Mouse (Mus musculus) CD4-positive, CD25-positive, alpha-beta regulatory T cell, adult 2 months (primary cell): ENCODE measurements around the gene E2f3.

Experiments used
- DNase-seq: peaks from one replicate; pipeline ENCODE4 v3.0.0-alpha.2; 2012; ENCODE audit warnings: low read depth, low spot score

E2f3 gene

DNA sequence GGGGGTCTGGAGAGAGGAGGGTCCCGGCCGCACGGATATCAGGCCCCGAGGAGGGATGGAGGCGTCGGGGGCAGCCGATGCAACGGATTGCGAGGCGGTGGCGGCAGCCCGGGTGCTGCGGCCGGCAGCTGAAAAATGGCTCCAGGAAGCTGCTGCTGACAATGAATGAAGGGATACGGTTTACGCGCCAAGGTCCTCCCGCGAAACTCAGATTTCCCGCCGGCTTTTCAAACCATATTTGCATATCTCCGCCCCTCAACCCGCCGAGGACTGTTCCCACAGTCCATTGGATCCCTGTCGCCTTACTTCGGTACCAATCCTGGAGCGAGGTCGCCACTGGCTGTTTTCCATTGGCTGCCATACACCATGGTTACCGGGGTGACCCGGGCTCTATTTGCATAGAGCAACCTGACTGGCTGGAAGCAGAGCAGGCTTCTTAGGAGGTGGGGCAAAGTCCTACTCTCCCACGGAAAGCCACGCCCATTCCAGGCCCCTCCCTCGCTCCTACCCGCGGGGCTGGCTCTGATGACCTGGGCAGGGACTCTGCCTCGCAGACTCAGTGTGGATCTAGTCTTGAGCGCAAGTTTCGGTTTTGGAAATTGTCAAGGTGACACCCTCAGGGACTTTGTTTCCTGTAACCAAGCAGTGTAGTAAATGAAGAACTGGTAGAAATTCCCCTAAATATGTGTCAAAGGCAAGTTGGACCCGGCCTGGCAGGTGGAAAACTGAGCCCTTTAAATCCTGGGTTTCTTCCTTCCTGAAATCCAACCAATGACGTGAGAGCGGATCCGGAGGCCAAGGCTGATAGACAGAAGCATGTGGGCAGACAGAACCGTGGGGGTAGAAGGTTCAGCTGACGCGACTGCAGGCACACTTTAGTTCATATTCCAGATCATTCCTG, at the start of gene E2f3:
E2f3 (minus strand) TSS at position 209 of the 901 bp plus-strand sequence.
- DNase-seq = peak; percentile 98

DNA sequence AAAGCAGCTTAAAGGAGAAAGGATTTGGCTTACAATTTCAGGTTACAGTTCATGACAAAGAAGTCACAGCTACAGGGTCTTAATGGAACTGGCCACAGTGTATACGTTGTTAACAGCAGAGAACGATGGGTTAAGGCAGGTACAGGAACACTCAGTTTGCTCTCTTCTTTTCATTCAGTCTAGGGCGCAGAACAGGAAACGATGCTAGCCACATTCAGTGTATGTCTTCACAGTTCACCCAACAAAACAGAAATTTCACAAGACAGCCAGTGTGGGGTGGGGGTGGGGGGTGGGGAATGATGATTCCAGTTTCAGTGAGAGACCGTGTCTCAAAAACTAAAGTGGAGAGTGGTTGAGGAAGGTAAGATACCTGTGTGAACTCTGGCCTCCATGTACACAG, 48.7 kb upstream of the E2f3 start:
- DNase-seq = peak; percentile 39

- no peak for DNase-seq
Measured at GRCm38 (mm10) chr13:30031684-30032335, 45.9 kb upstream of the E2f3 start.

DNA sequence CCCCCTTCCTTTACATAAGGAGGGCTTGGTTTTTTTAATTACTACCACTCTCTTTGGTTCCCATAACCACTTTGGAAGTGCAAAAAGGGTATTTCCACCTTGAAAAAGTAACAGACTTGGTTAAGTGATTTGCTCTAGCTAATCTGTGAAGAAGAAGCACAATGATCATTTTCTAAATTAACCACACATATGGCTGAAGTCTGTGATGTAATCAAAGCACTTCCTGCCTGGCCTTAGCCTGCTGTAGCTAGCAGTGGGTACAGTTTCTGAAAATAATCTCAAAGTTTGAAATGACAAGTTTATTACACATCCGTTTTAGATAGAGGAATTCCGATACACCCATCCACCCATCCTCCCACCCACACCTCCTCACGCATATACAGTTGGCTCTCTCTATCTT, 42.0 kb upstream of the E2f3 start:
- DNase-seq = peak; percentile 17

DNA sequence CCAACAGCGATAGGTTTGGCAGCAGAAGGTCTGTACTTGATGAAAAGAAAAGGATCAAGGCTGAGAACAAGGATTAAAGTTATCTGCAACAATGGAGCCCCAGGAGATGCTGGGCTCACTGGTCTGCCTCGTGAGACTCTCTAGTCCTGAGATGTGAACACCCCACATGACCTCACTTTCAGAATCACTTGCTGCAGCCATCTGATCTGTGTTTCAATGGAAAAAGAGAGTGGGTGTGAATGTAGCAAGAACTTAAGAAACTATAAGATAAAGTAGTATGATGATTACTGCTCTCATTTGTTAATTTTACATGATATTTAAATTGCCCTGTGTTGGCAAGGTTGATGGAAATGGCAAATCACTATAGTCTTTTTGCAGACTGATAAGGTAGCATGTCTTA, 36.6 kb upstream of the E2f3 start:
- DNase-seq = peak; percentile 31

DNA sequence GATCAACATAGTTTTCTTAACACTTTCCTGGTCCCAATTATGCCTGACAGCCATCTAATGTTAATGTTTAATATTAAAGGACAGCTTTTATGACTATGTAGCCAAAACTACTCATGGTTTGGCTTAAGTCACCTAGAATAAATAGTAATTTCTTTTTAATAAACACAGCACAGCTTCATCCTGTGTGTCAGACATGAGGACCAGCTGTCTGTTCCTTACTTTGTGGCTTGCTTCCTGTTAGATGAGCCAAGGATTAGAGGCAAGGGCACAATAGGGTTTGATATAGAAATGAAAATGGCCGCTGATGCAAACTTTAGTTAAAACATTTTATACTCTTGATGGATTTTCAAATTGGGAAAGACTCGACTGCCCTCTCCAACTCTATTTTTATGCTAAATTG, 32.7 kb upstream of the E2f3 start:
- no peak for DNase-seq

- no peak for DNase-seq
Measured at GRCm38 (mm10) chr13:30017611-30018010, 31.7 kb upstream of the E2f3 start.

DNA sequence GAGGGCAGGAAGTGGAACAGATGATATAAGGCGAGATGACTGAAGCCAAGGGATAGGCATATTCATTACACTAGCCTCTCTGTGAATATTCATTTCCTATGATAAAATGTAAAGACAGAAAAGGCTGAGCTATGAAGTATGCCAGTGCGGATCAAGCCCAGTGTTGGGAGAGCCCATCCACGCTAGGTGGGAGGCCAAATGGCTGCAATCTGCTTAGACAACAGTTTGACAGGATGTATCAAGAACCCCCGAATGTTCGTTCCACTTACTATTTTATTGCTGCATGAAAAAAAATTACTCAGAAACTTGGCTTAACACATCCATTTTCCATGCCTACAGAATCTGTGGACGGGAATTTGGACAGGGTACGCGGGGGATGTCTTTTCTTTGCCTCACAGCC, 28.7 kb upstream of the E2f3 start:
- no peak for DNase-seq

- DNase-seq = no peak
Measured at GRCm38 (mm10) chr13:30012226-30012625, 26.4 kb upstream of the E2f3 start.

DNA sequence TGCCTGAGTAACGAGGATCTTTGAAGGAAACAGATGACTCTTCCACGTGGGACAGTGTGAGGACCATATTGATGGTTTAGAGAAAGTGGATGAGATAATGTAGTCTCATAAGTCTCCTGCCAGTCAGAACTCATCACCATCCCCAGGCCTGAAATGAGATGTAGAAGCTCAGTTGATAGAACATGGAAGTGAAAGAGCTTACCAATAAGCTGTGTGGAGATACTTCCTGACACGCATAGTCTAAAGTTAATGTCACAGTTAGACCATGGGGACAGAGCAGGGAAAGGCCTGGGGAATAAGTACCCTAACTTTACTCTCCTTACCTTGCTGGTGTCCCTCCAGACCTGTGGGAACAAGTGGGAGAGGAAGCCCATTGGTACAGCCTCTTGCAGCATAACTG, 22.9 kb upstream of the E2f3 start:
- no peak for DNase-seq

GRCm38 (mm10) chr13:30005422-30005821, 19.6 kb upstream of the E2f3 start:
- DNase-seq = no peak

GRCm38 (mm10) chr13:30004849-30005248, 19.0 kb upstream of the E2f3 start:
- DNase-seq = no peak

- peak; percentile 54 for DNase-seq
Measured at GRCm38 (mm10) chr13:30003169-30003568, 17.3 kb upstream of the E2f3 start.

GRCm38 (mm10) chr13:30001041-30001440, 15.2 kb upstream of the E2f3 start:
- no peak for DNase-seq

DNA sequence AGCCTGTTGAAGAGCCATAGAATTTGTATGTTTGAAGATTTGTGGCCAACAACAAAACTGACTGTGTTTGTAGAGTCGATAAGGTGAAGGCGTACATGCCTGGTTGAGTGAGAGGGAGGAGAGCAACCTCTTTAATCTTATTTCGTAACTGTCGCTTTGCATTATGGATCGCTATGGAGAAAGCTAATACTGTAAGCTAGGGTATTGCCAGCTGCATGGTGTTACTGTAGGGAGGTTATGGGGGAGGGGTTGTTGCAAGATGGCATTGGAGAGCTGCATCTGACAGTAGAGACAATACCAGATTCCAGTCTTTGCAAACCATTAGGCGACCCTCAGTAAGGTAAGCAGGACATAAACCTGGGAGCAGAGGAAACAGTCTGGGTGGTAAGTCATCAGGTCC, 2.1 kb upstream of the E2f3 start:
- no peak for DNase-seq

DNA sequence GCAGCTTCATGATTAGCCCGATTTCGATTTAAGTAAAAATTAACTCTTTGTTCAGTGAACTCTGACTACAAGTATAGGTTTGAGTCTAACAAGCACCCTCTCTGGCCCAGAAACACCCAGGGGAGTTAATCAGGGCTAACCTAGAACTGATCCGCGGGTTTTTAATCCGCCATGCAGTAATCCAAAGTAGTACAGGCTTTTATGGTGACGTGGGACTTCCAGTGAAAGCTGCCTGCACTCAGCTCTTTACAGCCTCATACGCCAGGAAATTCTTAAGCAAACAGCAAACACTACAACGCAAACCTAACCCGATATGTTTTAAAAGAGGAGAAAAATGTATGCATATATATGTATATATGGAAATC, 875 bp upstream of the E2f3 start:
- DNase-seq = no peak

DNA sequence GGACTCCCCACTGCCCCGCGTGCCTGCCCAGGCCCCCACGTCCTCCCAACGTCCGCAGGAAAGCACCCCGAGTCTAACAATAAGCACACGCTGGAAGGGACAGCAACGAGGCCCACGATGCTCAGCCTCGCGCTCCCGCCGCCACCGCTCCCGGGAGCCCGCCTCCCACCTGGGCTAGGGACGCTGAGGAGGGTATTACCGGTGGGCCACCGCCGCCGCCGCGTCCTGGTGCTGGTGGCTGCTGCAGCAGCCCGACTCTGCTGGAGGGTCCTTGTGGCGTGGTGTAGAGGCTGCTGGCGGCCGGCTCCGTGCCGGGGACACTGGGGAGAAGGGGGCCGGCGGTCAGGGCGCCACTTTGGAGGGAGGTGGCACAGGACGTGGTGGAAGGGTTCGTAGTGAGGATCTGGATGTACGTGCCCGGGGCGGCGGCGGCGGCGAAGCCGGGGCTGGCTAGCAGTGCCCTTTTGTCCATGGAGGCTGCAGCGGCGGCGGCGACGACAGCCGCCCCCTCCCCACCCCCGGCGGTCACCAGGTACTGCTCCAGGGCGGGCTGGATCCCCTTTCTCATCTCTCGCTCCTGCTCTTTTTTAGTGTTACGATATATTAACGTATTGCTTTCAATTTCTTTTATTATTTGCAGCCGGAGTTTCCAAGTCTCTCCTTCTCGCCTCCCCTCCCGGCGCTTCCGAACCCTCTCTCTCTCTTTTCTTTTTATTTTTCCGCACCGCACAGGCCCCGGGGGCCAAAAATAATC, 585 bp downstream of the E2f3 start:
- DNase-seq = peak; percentile 52

DNA sequence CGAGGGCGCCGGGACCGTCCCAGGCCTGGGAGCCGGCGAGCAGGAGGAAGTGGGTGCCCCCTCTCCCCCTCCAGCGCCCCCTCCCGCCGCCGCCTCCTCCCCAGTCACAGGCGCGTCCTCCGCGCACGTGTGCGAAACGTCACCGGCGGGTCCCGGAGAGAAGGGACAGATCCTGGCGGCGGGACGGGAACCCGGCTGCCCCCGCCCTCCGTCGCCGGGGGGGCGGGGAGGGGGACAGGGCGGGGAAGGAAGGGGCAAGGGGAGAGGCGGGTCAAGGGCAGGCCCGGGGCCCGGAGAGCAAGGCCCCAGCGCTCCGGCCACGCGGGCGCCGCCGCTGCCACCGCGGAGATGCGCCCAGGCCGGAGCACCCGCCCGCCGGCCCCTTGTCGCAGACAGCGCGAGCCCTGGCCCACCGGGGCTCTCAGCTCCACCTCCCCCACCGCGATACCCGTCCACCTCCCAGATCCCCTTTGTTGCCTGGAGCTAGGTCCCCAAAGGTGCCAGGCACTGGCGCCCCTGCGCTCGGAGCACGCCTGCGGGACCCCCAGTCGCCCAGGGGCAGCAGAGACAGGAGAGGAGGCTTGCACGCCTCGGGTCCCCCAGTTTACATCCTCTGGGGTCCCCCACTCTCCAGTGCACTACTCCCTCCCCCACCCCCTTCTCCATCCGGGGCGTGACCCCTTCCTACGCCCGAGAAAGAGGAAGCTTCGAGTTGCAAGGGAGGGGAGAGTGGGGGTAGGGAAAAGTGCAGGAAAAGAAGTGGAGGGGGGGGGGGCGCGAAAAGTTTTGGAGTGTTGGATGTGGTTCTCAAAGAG, 1.4 kb downstream of the E2f3 start:
- DNase-seq = peak; percentile 87

- peak; percentile 52 for DNase-seq
Measured at GRCm38 (mm10) chr13:29983523-29984191, 2.2 kb downstream of the E2f3 start.

- DNase-seq = peak; percentile 67
Measured at GRCm38 (mm10) chr13:29983037-29983436, 2.8 kb downstream of the E2f3 start.

- no peak for DNase-seq
Measured at GRCm38 (mm10) chr13:29982400-29982799, 3.5 kb downstream of the E2f3 start.
